ENCODE assay signal across 17 mouse cellular contexts in genomic region chr11:63246052-63246661, GRCm38 (mm10).
DNase-seq lines count a peak whose midpoint lies in the region; ATAC-seq and TF ChIP-seq lines count a peak whose summit lies in the region.
"Had no signal": no experiment of that assay in that cellular context is flagged by ENCODE, and none has a peak within 500 bp of the region (broad histone marks: within the 10 kb centered on the region; RNA-seq: fewer than 3 reads in every experiment).

No protein-coding gene starts in this region.

- no peaks in the 10 kb centered on the region for H3K9me3 ChIP-seq in forebrain, embryonic 10.5 days
- H3K9me3 ChIP-seq in forebrain, embryonic 15.5 days = no peaks in the 10 kb centered on the region
- H3K9me3 ChIP-seq in forebrain, embryonic 11.5 days (ENCODE audit: control insufficient read depth, low read length) = no peaks in the 10 kb centered on the region
- no peaks in the 10 kb centered on the region for H3K9me3 ChIP-seq in limb, embryonic 14.5 days (ENCODE audit: control insufficient read depth, low read length)
- H3K9me3 ChIP-seq: heart, embryonic 10.5 days; limb, embryonic 15.5 days; neural tube, embryonic 13.5 days had no signal

- DNase-seq in forebrain, embryonic 10.5 days (ENCODE audit: extremely low spot score, low spot score) = peak; percentile 67
- peak; percentile 34 for DNase-seq in brain, adult 2 months (ENCODE audit: low read depth, low spot score)
- peak; percentile 74 for DNase-seq in forebrain, embryonic 11.5 days (ENCODE audit: low spot score)
- peak; percentile 16 for DNase-seq in limb, embryonic 14.5 days (ENCODE audit: low spot score)
- DNase-seq in cerebellum, adult 18-20 months = no peak
- DNase-seq in lung, postnatal 10 days = no peak
- DNase-seq in right cerebral cortex, postnatal 36 days (ENCODE audit: low spot score in 2 of 2) = no peak
- DNase-seq: adrenal gland, adult 2 months; gastrocnemius, postnatal 10 days; kidney, adult 2 months; kidney, postnatal 4 days; lung, adult 2 months had no signal

- H3K4me1 ChIP-seq in forebrain, embryonic 10.5 days = peaks cover 45% of the 10 kb centered on the region
- peaks cover 16% of the 10 kb centered on the region for H3K4me1 ChIP-seq in forebrain, embryonic 15.5 days
- H3K4me1 ChIP-seq in forebrain, embryonic 11.5 days (replicated peaks; ENCODE audit: control insufficient read depth, insufficient read depth, low read length) = peaks cover 5% of the 10 kb centered on the region; the same call in 1 of the 2 replicates
- H3K4me1 ChIP-seq in limb, embryonic 14.5 days (ENCODE audit: control insufficient read depth, insufficient read depth, low read length) = 0 out of 2 replicates have a peak, but pooled peaks cover 2% of the 10 kb centered on the region
- H3K4me1 ChIP-seq: megakaryocyte, embryonic 14.5 days had no signal

- peak overlapping the region; percentile 67 for H3K27ac ChIP-seq in forebrain, embryonic 10.5 days
- no peak overlapping the region for H3K27ac ChIP-seq in forebrain, embryonic 15.5 days (replicated peaks)
- peak overlapping the region; percentile 57; the same call in 1 of the 2 replicates for H3K27ac ChIP-seq in forebrain, embryonic 11.5 days (ENCODE audit: low read depth, low read length)
- H3K27ac ChIP-seq in limb, embryonic 14.5 days (replicated peaks; ENCODE audit: low read depth, low read length) = no peak overlapping the region
- H3K27ac ChIP-seq: heart, embryonic 10.5 days; limb, embryonic 15.5 days; neural tube, embryonic 13.5 days had no signal

- H3K4me3 ChIP-seq in forebrain, embryonic 10.5 days = no peak overlapping the region
- H3K4me3 ChIP-seq in forebrain, embryonic 15.5 days = no peak overlapping the region
- H3K4me3 ChIP-seq in forebrain, embryonic 11.5 days (ENCODE audit: low read depth, low read length) = no peak overlapping the region
- no peak overlapping the region for H3K4me3 ChIP-seq in limb, embryonic 14.5 days (replicated peaks; ENCODE audit: low read length)
- H3K4me3 ChIP-seq: heart, embryonic 10.5 days; limb, embryonic 15.5 days; megakaryocyte, embryonic 14.5 days; neural tube, embryonic 13.5 days had no signal

- TF ChIP-seq POLR2A in limb, embryonic 14.5 days (IDR thresholded peaks at IDR 0.05; ENCODE audit: borderline replicate concordance, extremely low read depth, insufficient read depth, insufficient read length) = no peak

- no peaks in the 10 kb centered on the region for H3K36me3 ChIP-seq in forebrain, embryonic 10.5 days (replicated peaks)
- H3K36me3 ChIP-seq in forebrain, embryonic 15.5 days = no peaks in the 10 kb centered on the region
- H3K36me3 ChIP-seq in forebrain, embryonic 11.5 days (ENCODE audit: control insufficient read depth, insufficient read depth, low read length) = no peaks in the 10 kb centered on the region
- H3K36me3 ChIP-seq in limb, embryonic 14.5 days (ENCODE audit: control insufficient read depth, insufficient read depth, low read length) = no peaks in the 10 kb centered on the region
- H3K36me3 ChIP-seq: heart, embryonic 10.5 days; limb, embryonic 15.5 days; neural tube, embryonic 13.5 days had no signal

- peaks cover 40% of the 10 kb centered on the region for H3K27me3 ChIP-seq in forebrain, embryonic 10.5 days (ENCODE audit: poor library complexity, severe bottlenecking)
- H3K27me3 ChIP-seq in forebrain, embryonic 15.5 days = no peaks in the 10 kb centered on the region
- peaks cover 2% of the 10 kb centered on the region; the same call in 1 of the 2 replicates for H3K27me3 ChIP-seq in forebrain, embryonic 11.5 days (ENCODE audit: control insufficient read depth, insufficient read depth, low read length)
- H3K27me3 ChIP-seq in limb, embryonic 14.5 days (ENCODE audit: control insufficient read depth, insufficient read depth, low read length) = no peaks in the 10 kb centered on the region
- H3K27me3 ChIP-seq: limb, embryonic 15.5 days; neural tube, embryonic 13.5 days had no signal

- no peak for ATAC-seq in forebrain, embryonic 15.5 days (replicated peaks)
- peak; percentile 77 for ATAC-seq in forebrain, embryonic 11.5 days (replicated peaks; ENCODE audit: low FRiP score)
- no peak for ATAC-seq in limb, embryonic 14.5 days (ENCODE audit: low FRiP score, low read depth)

- no peak overlapping the region for H3K9ac ChIP-seq in forebrain, embryonic 15.5 days (replicated peaks)
- no peak overlapping the region for H3K9ac ChIP-seq in forebrain, embryonic 11.5 days (ENCODE audit: low read length)
- no peak overlapping the region for H3K9ac ChIP-seq in limb, embryonic 14.5 days (ENCODE audit: low read depth, low read length, severe bottlenecking)
- H3K9ac ChIP-seq: limb, embryonic 15.5 days; neural tube, embryonic 13.5 days had no signal

- WGBS in forebrain, embryonic 10.5 days = 30% methylated on average over 9 of the region's 9 CpGs
- 12% methylated on average over 9 of the region's 9 CpGs for WGBS in forebrain, embryonic 15.5 days
- WGBS in forebrain, embryonic 11.5 days = 20% methylated on average over 9 of the region's 9 CpGs
- WGBS in limb, embryonic 14.5 days = 38% methylated on average over 9 of the region's 9 CpGs

- H3K4me2 ChIP-seq in forebrain, embryonic 15.5 days (replicated peaks) = no peak overlapping the region
- no peak overlapping the region for H3K4me2 ChIP-seq in forebrain, embryonic 11.5 days (ENCODE audit: low read depth, low read length, severe bottlenecking)
- H3K4me2 ChIP-seq in limb, embryonic 14.5 days (replicated peaks; ENCODE audit: low read depth, low read length, severe bottlenecking) = no peak overlapping the region
- H3K4me2 ChIP-seq: limb, embryonic 15.5 days; neural tube, embryonic 13.5 days had no signal

Comparison
In these comparisons a context has a peak if more than half of its experiments do, and no peak if none do; other contexts are left out.
1. H3K27ac ChIP-seq: peak in forebrain, embryonic 10.5 days (single experiment) and forebrain, embryonic 11.5 days (single experiment); none in forebrain, embryonic 15.5 days (single experiment) and limb, embryonic 14.5 days (single experiment).
2. DNase-seq: peak in forebrain, embryonic 10.5 days (single experiment), brain, adult 2 months (single experiment), forebrain, embryonic 11.5 days (single experiment) and limb, embryonic 14.5 days (single experiment); none in cerebellum, adult 18-20 months (0 of 2), lung, postnatal 10 days (single experiment) and right cerebral cortex, postnatal 36 days (0 of 2).